Mouse (Mus musculus) mouse trophoblast stem cell (cell line): Measurements from ENCODE around the gene Itpr2.

Experiments
- in situ Hi-C, 2 experiments: fragments of 300-500 bp; cut with MseI, MboI; formaldehyde crosslinking; loops; 2 replicates in 1 of 2; 3 replicates in 1 of 2; pipeline ENCODE4 v1.15.1; 2025

Itpr2 gene

GRCm38 (mm10) chr6:146159641-146160040 is 342.4 kb downstream of the Itpr2 start:
- in situ Hi-C loops = no loop called here

DNA sequence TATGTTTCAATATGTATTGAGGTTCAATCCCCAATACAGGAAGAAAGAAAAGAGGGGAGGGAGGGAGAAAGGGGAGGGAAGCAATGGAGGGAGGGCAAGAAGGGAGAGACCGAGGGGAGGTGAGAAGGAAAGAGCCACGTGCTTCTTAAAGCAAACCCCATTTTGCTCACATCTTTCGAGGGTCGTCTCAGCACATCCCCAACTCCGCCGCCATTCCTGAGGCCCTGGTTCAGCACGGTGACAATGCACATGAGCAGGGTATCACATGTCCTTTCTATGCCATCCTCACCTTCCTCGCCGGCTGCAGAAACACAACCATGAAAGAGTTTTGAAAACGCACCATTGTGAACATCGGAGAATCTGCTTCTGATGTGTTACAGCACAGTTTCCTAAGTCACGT is 343.3 kb downstream of the Itpr2 start:
- in situ Hi-C loops = no loop called here

DNA sequence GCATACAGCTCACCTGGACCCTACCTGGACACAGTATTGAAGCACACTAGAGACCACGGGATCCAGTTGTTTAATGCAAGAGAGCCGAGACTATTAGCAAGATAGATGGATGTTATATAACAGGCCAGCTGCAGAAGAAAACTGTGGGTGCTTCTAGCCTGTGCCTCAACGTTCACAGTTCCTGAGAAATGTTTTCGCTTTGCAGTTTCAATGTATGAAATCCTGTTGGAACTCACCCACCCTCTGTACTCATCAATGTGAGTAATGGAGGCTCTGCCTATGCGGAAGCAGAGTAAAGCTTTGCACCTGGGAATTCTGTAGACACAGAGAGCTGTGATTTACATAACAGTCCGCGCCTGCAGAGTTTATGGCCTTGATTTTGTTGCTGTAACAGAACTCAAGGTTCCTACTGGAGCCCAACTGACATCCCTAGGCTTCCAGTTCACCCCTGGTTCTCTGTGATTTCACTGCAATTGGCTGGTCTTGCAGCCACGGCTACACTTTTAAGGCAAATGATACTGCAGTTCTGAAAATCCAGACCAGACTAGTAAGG is 344.0 kb downstream of the Itpr2 start:
- in situ Hi-C loops = no loop called here

DNA sequence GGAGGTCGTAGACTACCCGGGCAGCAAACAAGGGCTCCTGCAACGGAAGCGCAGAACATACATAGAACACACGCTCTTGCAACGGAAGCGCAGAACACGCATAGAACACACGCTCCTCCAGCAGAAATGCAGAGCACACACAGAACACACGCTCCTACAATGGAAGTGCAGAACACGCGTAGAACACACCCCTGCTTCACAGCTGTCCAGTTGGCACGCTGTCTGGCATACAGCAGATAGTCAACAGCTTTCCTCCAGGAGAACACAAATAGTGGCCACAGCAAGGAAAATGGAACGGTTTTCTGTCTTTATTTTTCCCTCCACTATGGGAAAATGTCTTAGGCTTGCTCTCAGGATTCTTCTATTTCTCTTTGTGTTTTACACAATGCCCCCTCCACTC is 344.9 kb downstream of the Itpr2 start:
- in situ Hi-C loops = no loop called here

DNA sequence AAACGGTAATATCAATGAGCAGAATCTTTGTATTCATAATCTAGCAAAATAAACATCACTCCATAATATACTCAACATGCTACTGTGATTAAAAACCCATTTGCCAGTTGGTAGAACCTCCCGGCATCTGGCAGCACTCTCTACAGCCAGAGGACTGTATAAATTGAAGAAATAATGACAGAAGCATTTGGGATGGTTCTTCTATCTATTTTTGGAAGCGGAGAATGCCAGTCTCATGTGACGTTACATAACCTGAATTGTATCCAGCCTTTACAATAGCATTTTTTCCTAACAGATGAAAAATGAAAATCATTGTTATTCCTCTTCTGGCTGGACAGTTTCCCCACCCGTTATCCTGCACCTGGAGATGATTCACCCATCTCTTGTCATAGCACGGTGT is 345.5 kb downstream of the Itpr2 start:
- in situ Hi-C loops = no loop called here

DNA sequence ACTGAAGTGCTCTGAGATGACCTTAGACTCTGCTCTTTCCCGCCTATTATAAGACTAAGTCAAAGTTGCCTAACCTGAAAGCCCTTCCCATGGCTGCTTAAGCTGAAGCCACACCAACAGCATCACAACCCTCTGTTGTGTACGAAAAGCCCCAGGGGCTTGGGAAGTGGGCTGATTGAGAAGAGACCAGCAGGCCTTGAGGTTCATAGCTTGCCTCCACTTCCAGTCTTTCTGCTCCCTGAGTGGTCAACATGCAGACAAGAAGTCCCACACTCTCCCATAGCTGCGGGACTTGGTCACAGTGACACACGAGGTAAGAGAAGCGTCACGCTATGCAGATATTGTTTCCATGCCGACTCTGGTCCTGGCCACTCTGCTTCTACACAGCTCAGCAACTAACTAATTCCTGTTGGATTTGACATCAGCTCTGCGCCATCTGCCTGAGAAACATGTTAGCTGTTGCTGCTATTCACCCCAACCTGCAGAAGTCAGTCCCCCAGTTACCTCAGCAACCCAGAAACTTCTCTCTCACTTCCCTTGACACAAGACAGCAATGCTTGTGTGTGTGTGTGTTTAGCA is 346.8 kb downstream of the Itpr2 start:
- in situ Hi-C loops = no loop called here

DNA sequence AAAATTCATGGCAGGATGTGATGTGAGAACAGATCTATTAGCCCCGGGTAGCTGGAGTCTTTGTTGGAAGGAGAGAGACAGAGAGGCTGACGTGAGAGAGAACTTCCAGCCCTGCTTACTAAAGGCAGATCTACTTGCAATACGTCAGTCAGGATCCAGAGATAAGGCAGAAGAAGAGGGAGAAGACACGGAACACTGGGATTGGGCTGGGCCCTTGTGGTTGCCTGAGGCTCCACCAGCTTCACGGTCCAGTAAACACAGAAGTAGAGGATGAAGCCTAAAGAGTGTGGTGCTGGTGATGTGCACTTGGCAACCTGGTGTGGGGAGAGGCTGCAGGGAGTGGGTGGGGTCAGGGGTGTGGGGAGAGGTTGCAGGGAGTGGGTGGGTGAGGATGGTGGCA is 349.2 kb downstream of the Itpr2 start:
- in situ Hi-C loops = no loop called here

GRCm38 (mm10) chr6:146140966-146141585 is 360.9 kb downstream of the Itpr2 start:
- in situ Hi-C loops = no loop called here

- in situ Hi-C loops = no loop called here
Measured at GRCm38 (mm10) chr6:146140171-146140570, 361.9 kb downstream of the Itpr2 start.

DNA sequence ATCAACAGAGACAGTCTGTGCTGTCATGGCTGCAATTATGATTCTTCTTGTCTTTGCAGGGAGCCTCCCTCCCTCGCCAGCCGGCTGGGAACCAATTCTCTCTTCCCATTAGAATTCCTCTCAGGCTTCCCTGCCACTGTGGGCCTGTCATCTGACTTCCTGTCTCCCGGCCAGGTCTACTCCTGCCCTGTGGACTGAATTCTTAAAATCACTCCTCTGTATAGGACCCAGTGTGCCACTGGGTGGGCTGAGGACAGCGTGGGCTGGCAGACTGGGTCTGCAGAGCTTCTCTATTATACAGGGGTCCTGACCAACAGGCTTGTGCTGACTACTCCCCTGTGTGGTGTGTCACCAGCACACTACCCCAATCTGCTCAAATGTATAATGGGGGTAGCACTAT is 365.4 kb downstream of the Itpr2 start:
- in situ Hi-C loops = no loop called here

- in situ Hi-C loops = no loop called here
Measured at GRCm38 (mm10) chr6:146136244-146136643, 365.8 kb downstream of the Itpr2 start.

- in situ Hi-C loops = no loop called here
Measured at GRCm38 (mm10) chr6:146135291-146135690, 366.7 kb downstream of the Itpr2 start.

DNA sequence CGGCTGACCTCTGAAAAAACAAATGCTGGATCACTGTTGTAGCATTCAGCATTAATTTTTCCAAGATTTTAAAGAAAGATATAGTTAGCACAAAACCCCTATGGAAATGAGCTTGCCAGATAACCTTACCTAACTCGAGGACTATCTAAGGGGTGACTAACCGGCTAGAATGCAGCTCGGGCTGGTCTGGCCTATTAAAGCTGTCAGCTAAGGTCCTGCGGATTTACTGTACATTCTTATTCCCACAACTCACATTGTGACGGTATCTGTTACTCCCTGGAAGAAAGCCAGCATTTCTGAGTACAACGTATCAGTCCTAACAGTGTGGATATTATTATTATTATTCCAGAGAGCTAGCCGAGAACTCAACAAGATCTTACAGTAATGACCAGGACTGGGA is 368.1 kb downstream of the Itpr2 start:
- in situ Hi-C loops = no loop called here

GRCm38 (mm10) chr6:146129066-146129465 is 373.0 kb downstream of the Itpr2 start:
- in situ Hi-C loops = no loop called here

DNA sequence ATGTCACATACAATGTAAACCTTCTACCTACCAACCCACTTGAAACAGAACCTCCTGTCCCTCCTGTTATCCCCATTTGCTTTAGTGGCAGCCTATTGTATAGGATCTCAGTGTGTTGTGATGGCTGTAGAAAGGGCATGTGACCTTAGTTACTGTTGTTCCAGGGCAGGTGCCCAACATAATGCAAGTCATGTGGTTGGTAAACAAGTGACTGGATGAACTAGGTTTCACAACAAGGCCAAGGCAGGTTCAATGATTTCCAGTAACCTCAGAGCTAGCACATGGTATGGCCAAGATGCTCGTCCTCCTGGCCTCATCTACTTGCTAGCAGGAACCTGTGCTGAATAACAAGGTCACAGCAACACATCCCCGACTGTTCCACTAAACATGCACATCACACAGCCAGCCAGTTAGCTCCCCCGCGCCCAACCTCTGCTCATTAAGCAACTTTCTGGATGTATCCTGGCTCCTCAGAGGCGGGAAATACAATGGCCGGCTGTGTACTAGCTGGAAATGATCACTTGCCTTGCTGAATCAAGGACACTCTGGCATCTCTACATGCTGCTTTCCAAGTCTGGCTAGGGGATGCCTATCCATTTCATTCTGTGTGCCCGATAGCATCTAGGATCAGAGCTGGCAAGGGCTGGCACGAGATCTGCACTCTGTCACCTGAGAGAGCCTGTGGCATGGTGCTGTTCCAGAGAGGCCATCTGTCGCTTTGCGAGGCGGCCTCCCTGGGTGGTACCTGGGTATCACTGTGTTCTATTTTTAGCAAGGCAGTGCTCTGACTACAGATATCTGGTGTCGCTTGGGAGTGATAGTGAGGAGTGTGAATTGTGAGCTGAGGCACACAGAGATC is 375.0 kb downstream of the Itpr2 start:
- in situ Hi-C loops = no loop called here

GRCm38 (mm10) chr6:146125621-146126020 is 376.4 kb downstream of the Itpr2 start:
- in situ Hi-C loops = no loop called here

- in situ Hi-C loops = no loop called here
Measured at GRCm38 (mm10) chr6:146124479-146124878, 377.5 kb downstream of the Itpr2 start.

DNA sequence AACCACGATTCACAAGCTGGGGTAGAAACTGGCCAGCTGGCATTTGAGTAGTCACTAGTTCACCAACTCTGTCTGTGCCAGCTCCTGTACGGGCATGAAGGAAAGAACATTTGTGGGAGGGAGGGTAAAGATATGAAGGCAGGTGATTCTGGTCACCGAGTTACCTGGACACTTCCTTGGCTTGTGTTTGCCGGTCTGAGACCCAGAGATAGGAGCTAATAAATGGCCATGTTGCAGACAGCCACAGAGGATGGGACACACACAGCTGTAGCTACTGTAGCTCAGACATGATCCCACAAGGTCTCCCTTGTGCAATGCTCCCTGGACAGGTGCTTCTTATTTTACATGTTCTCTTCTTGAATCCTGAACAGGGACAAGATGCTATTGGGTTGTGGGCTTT is 378.4 kb downstream of the Itpr2 start:
- in situ Hi-C loops = no loop called here

- in situ Hi-C loops = no loop called here
Measured at GRCm38 (mm10) chr6:146120172-146120571, 381.9 kb downstream of the Itpr2 start.

GRCm38 (mm10) chr6:146114731-146115302 is 387.2 kb downstream of the Itpr2 start:
- in situ Hi-C loops = no loop called here

DNA sequence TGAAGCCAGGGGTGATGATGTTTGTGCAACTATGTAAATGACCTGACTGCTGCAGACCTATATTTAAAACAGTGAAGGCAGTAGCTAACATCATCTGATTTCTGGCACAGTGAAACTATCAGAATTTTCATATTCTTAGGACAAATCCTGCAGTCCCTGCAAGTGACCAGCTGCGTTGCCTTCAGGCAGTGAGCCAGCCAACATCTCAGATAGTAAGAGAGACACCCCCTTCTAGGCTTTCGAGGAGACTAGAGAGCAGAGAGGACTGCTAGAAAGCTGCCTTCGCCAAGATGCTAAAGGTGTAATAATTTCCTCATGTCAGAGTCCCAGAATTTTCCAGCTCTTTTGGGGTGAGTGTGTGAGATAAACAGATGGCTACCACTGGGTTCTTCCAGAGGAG is 388.0 kb downstream of the Itpr2 start:
- in situ Hi-C loops = no loop called here

DNA sequence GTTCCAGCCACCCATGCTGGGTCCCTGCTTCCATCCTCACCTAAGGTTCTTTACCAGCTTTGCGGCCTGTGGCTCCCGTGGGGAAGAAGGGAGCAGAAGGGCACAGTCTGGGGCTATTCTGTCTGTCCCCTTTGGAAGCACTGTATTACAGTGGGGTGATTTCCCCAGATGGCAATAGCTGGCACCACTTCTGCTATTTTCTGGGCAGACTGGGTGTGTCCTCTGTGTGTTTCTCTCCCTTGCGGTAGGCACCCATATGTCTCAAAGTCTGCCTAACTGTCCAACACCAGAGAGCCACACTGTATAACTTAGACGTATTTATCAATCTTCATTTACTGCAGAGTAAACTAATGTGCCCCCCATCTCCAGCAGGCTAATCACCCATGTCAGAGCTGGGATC is 388.9 kb downstream of the Itpr2 start:
- in situ Hi-C loops = no loop called here
